Mouse (Mus musculus): ENCODE results near the gene Rbfox3. TPM values are rescaled to one million over a fixed set of nuclear protein-coding genes. Genes with fewer than 3 reads are reported as not detected.

The Rbfox3 gene
- total and polyA plus RNA-seq, 2 experiments from 2014 or later, result 60.3 to 73.3 TPM

DNA sequence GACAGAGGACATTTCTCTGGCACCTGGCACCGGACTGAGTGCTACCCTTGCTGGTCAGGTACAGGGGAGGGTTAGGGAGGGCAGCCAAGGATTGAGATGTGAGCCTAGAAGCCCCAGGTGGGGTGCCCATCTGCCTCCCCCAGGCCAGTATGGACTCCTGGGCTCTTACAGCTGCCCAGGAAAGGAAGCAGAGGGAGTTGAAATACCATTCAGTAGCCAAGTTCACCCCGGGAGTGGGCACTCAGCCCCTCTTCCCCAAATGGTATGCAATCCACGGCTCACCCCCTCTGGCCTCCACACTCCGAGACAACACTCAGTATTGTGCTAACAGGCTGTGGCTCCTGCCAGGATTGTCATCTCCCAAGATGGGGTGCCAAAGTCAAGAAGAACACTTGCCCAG lies 74.5 kb downstream of the Rbfox3 start:
- H3K9me3 ChIP-seq (ENCODE audit: low read length), result no peaks in the 10 kb centered on the region
- no peak overlapping the region for H3K4me3 ChIP-seq (ENCODE audit: low read depth, low read length)
- no peak overlapping the region for H3K9ac ChIP-seq (replicated peaks; ENCODE audit: low read length, poor library complexity, severe bottlenecking)
- DNase-seq (ENCODE audit: low spot score) (peak; percentile 68), ATAC-seq (ENCODE audit: low FRiP score) (no peak; the same call in 1 of the 2 replicates)
- WGBS, result 70% methylated on average over 4 of the region's 4 CpGs
- no peaks in the 10 kb centered on the region for H3K27me3 ChIP-seq (ENCODE audit: insufficient read depth, low read length)
- H3K4me2 ChIP-seq (ENCODE audit: low read depth, low read length, poor library complexity, severe bottlenecking), result no peak overlapping the region
- H3K36me3 ChIP-seq (ENCODE audit: insufficient read depth, low read length), result no peaks in the 10 kb centered on the region
- no peak overlapping the region for H3K27ac ChIP-seq (ENCODE audit: low read depth, low read length)
- no peak for TF ChIP-seq CTCF (IDR thresholded peaks at IDR 0.05)
- H3K4me1 ChIP-seq (ENCODE audit: insufficient read depth, low read length), result no peaks in the 10 kb centered on the region

GRCm38 (mm10) chr11:118832793-118833481 lies 78.5 kb downstream of the Rbfox3 start:
- Histone ChIP-seq H3K9me3 (ENCODE audit: low read length) (no peaks in the 10 kb centered on the region), H3K4me3 (ENCODE audit: low read depth, low read length) (no peak overlapping the region), H3K27me3 (ENCODE audit: insufficient read depth, low read length) (no peaks in the 10 kb centered on the region), H3K27ac (ENCODE audit: low read depth, low read length) (no peak overlapping the region), H3K9ac (replicated peaks; ENCODE audit: low read length, poor library complexity, severe bottlenecking) (no peak overlapping the region), H3K36me3 (ENCODE audit: insufficient read depth, low read length) (no peaks in the 10 kb centered on the region), H3K4me2 (ENCODE audit: low read depth, low read length, poor library complexity, severe bottlenecking) (no peak overlapping the region), H3K4me1 (ENCODE audit: insufficient read depth, low read length) (no peaks in the 10 kb centered on the region)
- no peak for TF ChIP-seq CTCF (IDR thresholded peaks at IDR 0.05)
- ATAC-seq (ENCODE audit: low FRiP score) (no peak), DNase-seq (ENCODE audit: low spot score) (no peak)
- 82% methylated on average over 10 of the region's 10 CpGs for WGBS

- WGBS, result 73% methylated on average over 7 of the region's 7 CpGs
Observed at GRCm38 (mm10) chr11:118831730-118832129, 79.7 kb downstream of the Rbfox3 start.

GRCm38 (mm10) chr11:118825280-118826094 lies 85.9 kb downstream of the Rbfox3 start:
- H3K9ac ChIP-seq (replicated peaks; ENCODE audit: low read length, poor library complexity, severe bottlenecking), result 0 out of 2 replicates have a peak overlapping the region, but pooled peaks have one; percentile 29
- no peak for ATAC-seq (ENCODE audit: low FRiP score)

More at GRCm38 (mm10) chr11:118831730-118832129, 79.7 kb downstream of the Rbfox3 start:
- TF ChIP-seq CTCF (IDR thresholded peaks at IDR 0.05), result peak; percentile 48
- ATAC-seq (ENCODE audit: low FRiP score) (no peak), DNase-seq (ENCODE audit: low spot score) (no peak)
- no peaks in the 10 kb centered on the region for H3K27me3 ChIP-seq (ENCODE audit: insufficient read depth, low read length)
- no peak overlapping the region for H3K4me2 ChIP-seq (ENCODE audit: low read depth, low read length, poor library complexity, severe bottlenecking)
- H3K27ac ChIP-seq (ENCODE audit: low read depth, low read length), result no peak overlapping the region
- no peak overlapping the region for H3K9ac ChIP-seq (replicated peaks; ENCODE audit: low read length, poor library complexity, severe bottlenecking)
- no peaks in the 10 kb centered on the region for H3K9me3 ChIP-seq (ENCODE audit: low read length)
- H3K4me1 ChIP-seq (ENCODE audit: insufficient read depth, low read length), result no peaks in the 10 kb centered on the region
- no peak overlapping the region for H3K4me3 ChIP-seq (ENCODE audit: low read depth, low read length)
- no peaks in the 10 kb centered on the region for H3K36me3 ChIP-seq (ENCODE audit: insufficient read depth, low read length)

DNA sequence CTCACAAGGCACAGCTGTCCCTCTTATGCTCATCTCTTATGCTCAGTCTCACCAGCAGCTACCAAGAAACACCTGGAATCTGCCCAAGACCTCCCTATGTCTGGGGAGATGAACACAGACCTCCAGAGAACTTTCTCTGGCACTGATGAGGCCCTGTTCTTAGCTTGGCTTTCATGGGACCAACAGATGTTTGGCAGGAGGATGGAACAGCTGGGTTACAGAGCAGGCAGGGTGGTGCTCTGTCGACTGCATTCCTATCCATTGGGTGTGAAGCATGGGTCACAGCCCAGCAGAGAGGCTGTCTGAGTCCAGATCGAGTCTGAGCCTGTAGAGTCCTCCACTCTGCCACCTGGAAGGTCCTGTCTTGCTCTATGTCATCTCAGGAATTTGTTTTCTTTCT lies 90.0 kb downstream of the Rbfox3 start:
- Histone ChIP-seq H3K27ac (ENCODE audit: low read depth, low read length) (no peak overlapping the region), H3K9me3 (ENCODE audit: low read length) (no peaks in the 10 kb centered on the region), H3K27me3 (ENCODE audit: insufficient read depth, low read length) (no peaks in the 10 kb centered on the region), H3K4me2 (ENCODE audit: low read depth, low read length, poor library complexity, severe bottlenecking) (no peak overlapping the region), H3K36me3 (ENCODE audit: insufficient read depth, low read length) (no peaks in the 10 kb centered on the region), H3K4me1 (ENCODE audit: insufficient read depth, low read length) (peaks cover 6% of the 10 kb centered on the region; the same call in 1 of the 2 replicates), H3K9ac (replicated peaks; ENCODE audit: low read length, poor library complexity, severe bottlenecking) (no peak overlapping the region), H3K4me3 (ENCODE audit: low read depth, low read length) (no peak overlapping the region)
- TF ChIP-seq CTCF (IDR thresholded peaks at IDR 0.05), result no peak
- WGBS, result 69% methylated on average over 2 of the region's 2 CpGs
- DNase-seq (ENCODE audit: low spot score) (no peak), ATAC-seq (ENCODE audit: low FRiP score) (no peak)

More at GRCm38 (mm10) chr11:118825280-118826094, 85.9 kb downstream of the Rbfox3 start:
- Histone ChIP-seq H3K27ac (ENCODE audit: low read depth, low read length) (peak overlapping the region; percentile 33), H3K4me2 (ENCODE audit: low read depth, low read length, poor library complexity, severe bottlenecking) (no peak overlapping the region), H3K36me3 (ENCODE audit: insufficient read depth, low read length) (no peaks in the 10 kb centered on the region), H3K4me3 (ENCODE audit: low read depth, low read length) (no peak overlapping the region), H3K9me3 (ENCODE audit: low read length) (no peaks in the 10 kb centered on the region), H3K4me1 (ENCODE audit: insufficient read depth, low read length) (peaks cover 6% of the 10 kb centered on the region; the same call in 1 of the 2 replicates), H3K27me3 (ENCODE audit: insufficient read depth, low read length) (no peaks in the 10 kb centered on the region)
- 34% methylated on average over 25 of the region's 25 CpGs for WGBS
- DNase-seq (ENCODE audit: low spot score), result peak; percentile 16
- no peak for TF ChIP-seq CTCF (IDR thresholded peaks at IDR 0.05)

GRCm38 (mm10) chr11:118818528-118818927 lies 92.9 kb downstream of the Rbfox3 start:
- no peak for ATAC-seq (ENCODE audit: low FRiP score)
- H3K9ac ChIP-seq (replicated peaks; ENCODE audit: low read length, poor library complexity, severe bottlenecking), result no peak overlapping the region
- peaks cover 7% of the 10 kb centered on the region; the same call in 1 of the 2 replicates for H3K4me1 ChIP-seq (ENCODE audit: insufficient read depth, low read length)
- no peaks in the 10 kb centered on the region for H3K27me3 ChIP-seq (ENCODE audit: insufficient read depth, low read length)
- 80% methylated on average over 8 of the region's 8 CpGs for WGBS
- no peak overlapping the region for H3K27ac ChIP-seq (ENCODE audit: low read depth, low read length)
- no peaks in the 10 kb centered on the region for H3K9me3 ChIP-seq (ENCODE audit: low read length)
- H3K36me3 ChIP-seq (ENCODE audit: insufficient read depth, low read length), result no peaks in the 10 kb centered on the region
- no peak for DNase-seq (ENCODE audit: low spot score)
- no peak for TF ChIP-seq CTCF (IDR thresholded peaks at IDR 0.05)
- H3K4me2 ChIP-seq (ENCODE audit: low read depth, low read length, poor library complexity, severe bottlenecking), result no peak overlapping the region
- no peak overlapping the region for H3K4me3 ChIP-seq (ENCODE audit: low read depth, low read length)
